Mouse (Mus musculus) heart, embryonic 11.5 days (tissue): Measurements from ENCODE around the gene Abcg8. TPM values are rescaled to one million over a fixed set of nuclear protein-coding genes. Genes with fewer than 3 reads are reported as not detected.

Source experiments
- ATAC-seq: fragments of 200-750 bp; cut with Nextera tagmentation; replicated peaks from 2 replicates; pipeline ENCODE4 v1.8.0; 2017; ENCODE audit warnings: moderate library complexity; ENCODE audit not compliant: insufficient number of reproducible peaks, low FRiP score, low TSS enrichment
- H3K27ac ChIP-seq: fragments of 300-500 bp; sonication (generic); 2 replicates; pipeline ENCODE4 v1.5.1; 2014; ENCODE audit warnings: mild to moderate bottlenecking, low read depth, low read length
- H3K27me3 ChIP-seq: fragments of 300-500 bp; sonication (generic); 2 replicates; pipeline ENCODE4 v1.6.1; 2014; ENCODE audit warnings: mild to moderate bottlenecking, low read length, mixed read lengths; ENCODE audit not compliant: control insufficient read depth, insufficient read depth
- H3K36me3 ChIP-seq: fragments of 300-500 bp; sonication (generic); 2 replicates; pipeline ENCODE4 v1.6.1; 2014; ENCODE audit warnings: mild to moderate bottlenecking, low read length, moderate library complexity, mixed read lengths; ENCODE audit not compliant: control insufficient read depth, insufficient read depth
- H3K4me1 ChIP-seq: fragments of 300-500 bp; sonication (generic); 2 replicates; pipeline ENCODE4 v1.6.1; 2014; ENCODE audit warnings: low read length; ENCODE audit not compliant: control insufficient read depth, insufficient read depth
- H3K4me2 ChIP-seq: fragments of 300-500 bp; sonication (generic); 2 replicates; pipeline ENCODE4 v1.6.1; 2014; ENCODE audit warnings: mild to moderate bottlenecking, moderate library complexity
- H3K4me3 ChIP-seq: fragments of 300-500 bp; sonication (generic); 2 replicates; pipeline ENCODE4 v1.5.1; 2014; ENCODE audit warnings: low read depth, low read length
- H3K9ac ChIP-seq: fragments of 300-500 bp; sonication (generic); 2 replicates; pipeline ENCODE4 v1.6.1; 2014; ENCODE audit warnings: mild to moderate bottlenecking, low read depth, low read length, moderate library complexity
- H3K9me3 ChIP-seq: fragments of 300-500 bp; sonication (generic); replicated peaks from 2 replicates; pipeline ENCODE4 v1.6.1; 2016; ENCODE audit warnings: low read length; ENCODE audit not compliant: control insufficient read depth
- WGBS: fragments of 180-500 bp; shearing (Covaris S2); extraction: QIAGEN DNeasy Blood & Tissue Kit; methylation state at CpG from one replicate; pipeline ENCODE4 v1.1.7; 2014; ENCODE audit not compliant: insufficient replicate concordance; 5-methylcytosine and 5-hydroxymethylcytosine counted together
- polyA plus RNA-seq: library from polyadenylated mRNA; unstranded; fragments of >200 nt; fragmentation: Nextera tagmentation; extraction: Ambion mirVana; gene quantifications from 2 replicates; pipeline ENCODE4 v1.2.1, GENCODE M21; 2014

Abcg8 gene
- polyA plus RNA-seq, 1 experiment from 2014 or later, result not detected

DNA sequence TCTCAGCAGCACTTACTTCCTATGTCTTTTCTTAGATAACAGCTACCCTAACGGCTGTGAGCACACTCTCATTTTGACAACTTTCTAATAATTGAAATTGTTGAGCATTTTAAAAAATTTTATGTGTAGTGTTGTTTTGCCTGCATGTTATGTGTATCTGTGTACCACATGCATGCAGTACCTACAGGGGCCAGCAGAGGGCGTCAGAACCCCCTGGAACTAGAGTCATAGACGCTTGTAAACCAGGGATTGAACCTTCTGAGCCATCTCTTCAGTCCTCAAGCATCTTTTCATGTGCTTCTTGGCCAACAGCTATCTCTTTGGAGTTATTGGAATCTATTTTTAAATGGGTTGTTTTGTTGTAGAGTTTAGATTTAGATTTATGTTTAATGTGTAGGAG is 34.2 kb upstream of the Abcg8 start:
- H3K4me2 ChIP-seq, result no peak overlapping the region
- no peaks in the 10 kb centered on the region for H3K36me3 ChIP-seq
- H3K4me3 ChIP-seq, result no peak overlapping the region
- ATAC-seq, result no peak
- no peaks in the 10 kb centered on the region for H3K27me3 ChIP-seq
- H3K9me3 ChIP-seq, result no peaks in the 10 kb centered on the region
- no peak overlapping the region for H3K9ac ChIP-seq
- 35% methylated on average over 3 of the region's 3 CpGs for WGBS
- H3K27ac ChIP-seq, result no peak overlapping the region
- peaks cover 6% of the 10 kb centered on the region for H3K4me1 ChIP-seq

GRCm38 (mm10) chr17:84642324-84642723 is 33.8 kb upstream of the Abcg8 start:
- Histone ChIP-seq H3K27ac (no peak overlapping the region), H3K4me3 (no peak overlapping the region), H3K4me2 (no peak overlapping the region), H3K4me1 (peaks cover 6% of the 10 kb centered on the region), H3K36me3 (no peaks in the 10 kb centered on the region), H3K9me3 (no peaks in the 10 kb centered on the region), H3K27me3 (no peaks in the 10 kb centered on the region), H3K9ac (no peak overlapping the region)
- WGBS, result 86% methylated on average over 9 of the region's 9 CpGs
- no peak for ATAC-seq

- Histone ChIP-seq H3K27me3 (no peaks in the 10 kb centered on the region), H3K36me3 (no peaks in the 10 kb centered on the region), H3K9me3 (no peaks in the 10 kb centered on the region), H3K9ac (no peak overlapping the region; the same call in 1 of the 2 replicates), H3K4me2 (no peak overlapping the region), H3K4me3 (no peak overlapping the region), H3K4me1 (peaks cover 6% of the 10 kb centered on the region), H3K27ac (no peak overlapping the region)
- ATAC-seq, result no peak
- 36% methylated on average over 16 of the region's 16 CpGs for WGBS
Observed at GRCm38 (mm10) chr17:84644292-84645050, 31.6 kb upstream of the Abcg8 start.

GRCm38 (mm10) chr17:84645119-84645518 is 31.0 kb upstream of the Abcg8 start:
- Histone ChIP-seq H3K4me3 (no peak overlapping the region), H3K27me3 (no peaks in the 10 kb centered on the region), H3K9ac (no peak overlapping the region), H3K4me1 (peaks cover 6% of the 10 kb centered on the region), H3K9me3 (no peaks in the 10 kb centered on the region), H3K27ac (no peak overlapping the region), H3K36me3 (no peaks in the 10 kb centered on the region), H3K4me2 (no peak overlapping the region)
- no peak for ATAC-seq
- WGBS, result 32% methylated on average over 9 of the region's 9 CpGs

GRCm38 (mm10) chr17:84645894-84646293 is 30.2 kb upstream of the Abcg8 start:
- H3K4me3 ChIP-seq, result no peak overlapping the region
- H3K27me3 ChIP-seq, result no peaks in the 10 kb centered on the region
- H3K4me1 ChIP-seq, result peaks cover 6% of the 10 kb centered on the region
- H3K4me2 ChIP-seq, result no peak overlapping the region
- H3K27ac ChIP-seq, result no peak overlapping the region
- WGBS, result 23% methylated on average over 3 of the region's 7 CpGs
- no peak for ATAC-seq
- no peaks in the 10 kb centered on the region for H3K9me3 ChIP-seq
- no peak overlapping the region for H3K9ac ChIP-seq
- no peaks in the 10 kb centered on the region for H3K36me3 ChIP-seq

- Histone ChIP-seq H3K27me3 (no peaks in the 10 kb centered on the region), H3K4me2 (no peak overlapping the region), H3K36me3 (no peaks in the 10 kb centered on the region), H3K9me3 (no peaks in the 10 kb centered on the region), H3K9ac (no peak overlapping the region), H3K27ac (no peak overlapping the region), H3K4me3 (no peak overlapping the region), H3K4me1 (peaks cover 6% of the 10 kb centered on the region)
- ATAC-seq, result no peak
- 66% methylated on average over 2 of the region's 2 CpGs for WGBS
Observed at GRCm38 (mm10) chr17:84646477-84646876, 29.6 kb upstream of the Abcg8 start.

DNA sequence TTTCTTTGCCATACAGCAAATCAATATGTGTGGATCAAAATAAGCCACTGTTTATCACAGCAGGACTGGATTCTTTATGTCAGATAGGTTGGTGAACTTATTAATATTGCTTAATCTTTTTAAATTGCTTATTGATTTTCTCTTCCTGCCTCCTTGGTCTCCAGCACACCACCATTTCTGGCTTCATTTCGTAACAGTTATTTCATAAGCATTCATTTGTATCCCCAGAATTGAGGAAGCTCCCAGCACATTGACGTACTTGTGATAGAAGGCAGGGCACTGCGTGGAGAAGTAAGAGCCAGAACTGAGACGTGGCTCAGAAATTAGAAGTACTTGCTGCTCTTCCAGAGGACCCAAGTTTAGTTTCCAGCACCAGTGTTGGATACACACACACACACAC is 28.5 kb upstream of the Abcg8 start:
- ATAC-seq, result no peak
- WGBS, result 84% methylated on average over 4 of the region's 4 CpGs
- no peak overlapping the region for H3K9ac ChIP-seq
- H3K27ac ChIP-seq, result no peak overlapping the region
- H3K4me1 ChIP-seq, result peaks cover 6% of the 10 kb centered on the region
- H3K27me3 ChIP-seq, result no peaks in the 10 kb centered on the region
- H3K9me3 ChIP-seq, result no peaks in the 10 kb centered on the region
- no peaks in the 10 kb centered on the region for H3K36me3 ChIP-seq
- no peak overlapping the region for H3K4me3 ChIP-seq
- no peak overlapping the region for H3K4me2 ChIP-seq

DNA sequence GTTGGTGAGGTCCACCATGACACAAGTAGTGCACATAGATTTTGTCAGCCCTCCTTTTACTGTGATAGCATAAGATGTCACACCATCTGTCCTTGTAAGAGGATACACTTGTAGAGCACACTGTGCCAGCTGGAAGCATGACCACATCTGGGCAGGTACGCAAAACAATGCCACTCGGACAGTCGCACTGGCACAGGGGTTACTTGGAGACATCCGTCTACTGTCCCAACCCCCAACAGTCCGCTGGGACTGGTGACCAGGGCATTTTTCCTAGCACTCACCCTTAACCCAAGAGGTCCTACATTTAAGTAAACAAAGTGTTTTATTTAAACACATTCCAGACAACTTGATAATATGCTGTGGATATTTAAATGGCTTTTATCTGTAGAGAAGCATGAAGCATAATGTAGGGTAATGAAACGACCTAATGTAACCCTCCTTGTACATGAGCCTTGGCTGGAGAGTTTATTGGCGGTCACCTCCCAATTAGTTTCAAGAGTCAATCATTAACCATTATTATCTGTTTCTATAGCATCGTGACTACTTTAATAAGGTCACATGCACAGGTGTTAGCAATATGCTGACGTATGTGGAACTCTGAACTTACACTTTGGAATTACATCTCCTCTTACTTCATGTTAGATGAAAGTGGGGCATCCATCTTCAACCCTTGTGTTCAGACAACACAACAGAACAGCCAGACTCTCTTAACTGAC is 25.6 kb upstream of the Abcg8 start:
- Histone ChIP-seq H3K9me3 (no peaks in the 10 kb centered on the region), H3K9ac (no peak overlapping the region), H3K4me3 (no peak overlapping the region), H3K27ac (no peak overlapping the region), H3K27me3 (no peaks in the 10 kb centered on the region), H3K4me2 (no peak overlapping the region), H3K4me1 (no peaks in the 10 kb centered on the region), H3K36me3 (no peaks in the 10 kb centered on the region)
- 90% methylated on average over 9 of the region's 9 CpGs for WGBS
- ATAC-seq, result no peak
